Mouse (Mus musculus) C3H10T1/2 (cell line): ENCODE measurements around the gene Pfn1. TPM values are rescaled to one million over a fixed set of nuclear protein-coding genes. Genes with fewer than 3 reads are reported as not detected.

Experiments used
- polyA plus RNA-seq, 2 experiments: library from polyadenylated mRNA; unstranded; fragments of >200 nt; fragmentation: generic; extraction: Trizol; gene quantifications; one replicate each; pipeline ENCODE4 v1.2.1; 2012; ENCODE audit warnings: missing spikeins in 2 of 2

The Pfn1 gene
- 1,000 to 10,000 TPM; 2,430 to 5,299 TPM for polyA plus RNA-seq

DNA sequence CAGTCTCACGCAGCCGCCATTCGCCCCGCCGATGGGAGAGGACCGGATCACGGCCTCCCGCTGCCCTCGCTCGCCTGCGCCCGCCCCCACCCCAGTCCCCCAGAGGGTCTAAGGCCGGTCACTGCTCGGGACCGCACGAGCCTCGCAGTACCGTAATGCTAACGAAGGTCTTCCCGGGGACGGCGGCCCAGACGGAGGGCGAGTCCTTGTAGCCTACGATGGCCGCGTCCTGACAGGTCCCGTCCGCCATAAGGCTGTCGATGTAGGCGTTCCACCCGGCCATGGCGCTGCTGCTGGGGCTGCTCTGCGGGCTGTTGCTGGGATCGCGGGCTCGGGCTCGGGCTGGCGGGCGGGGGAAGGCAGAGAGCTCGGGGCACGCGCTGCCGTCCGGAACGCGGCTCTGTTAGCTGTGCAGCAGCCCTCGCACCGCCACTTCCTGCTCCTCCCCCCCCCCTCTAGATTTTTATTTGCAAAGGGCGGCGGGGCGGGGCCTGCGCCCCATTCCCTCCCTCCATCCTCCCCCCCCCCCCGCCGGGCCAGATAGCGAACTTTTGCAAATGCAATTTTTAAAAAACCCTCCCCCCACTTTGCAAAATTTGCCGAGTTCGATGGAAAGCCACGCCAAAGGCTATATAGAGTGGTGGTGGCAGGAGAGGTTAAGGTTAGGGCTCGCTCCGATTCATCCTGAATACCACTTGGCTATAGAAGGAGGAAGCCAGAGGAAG is at the start of gene Pfn1:
Gene Pfn1, minus strand, starts transcription at position 447 of the 725 bp plus-strand sequence.

DNA sequence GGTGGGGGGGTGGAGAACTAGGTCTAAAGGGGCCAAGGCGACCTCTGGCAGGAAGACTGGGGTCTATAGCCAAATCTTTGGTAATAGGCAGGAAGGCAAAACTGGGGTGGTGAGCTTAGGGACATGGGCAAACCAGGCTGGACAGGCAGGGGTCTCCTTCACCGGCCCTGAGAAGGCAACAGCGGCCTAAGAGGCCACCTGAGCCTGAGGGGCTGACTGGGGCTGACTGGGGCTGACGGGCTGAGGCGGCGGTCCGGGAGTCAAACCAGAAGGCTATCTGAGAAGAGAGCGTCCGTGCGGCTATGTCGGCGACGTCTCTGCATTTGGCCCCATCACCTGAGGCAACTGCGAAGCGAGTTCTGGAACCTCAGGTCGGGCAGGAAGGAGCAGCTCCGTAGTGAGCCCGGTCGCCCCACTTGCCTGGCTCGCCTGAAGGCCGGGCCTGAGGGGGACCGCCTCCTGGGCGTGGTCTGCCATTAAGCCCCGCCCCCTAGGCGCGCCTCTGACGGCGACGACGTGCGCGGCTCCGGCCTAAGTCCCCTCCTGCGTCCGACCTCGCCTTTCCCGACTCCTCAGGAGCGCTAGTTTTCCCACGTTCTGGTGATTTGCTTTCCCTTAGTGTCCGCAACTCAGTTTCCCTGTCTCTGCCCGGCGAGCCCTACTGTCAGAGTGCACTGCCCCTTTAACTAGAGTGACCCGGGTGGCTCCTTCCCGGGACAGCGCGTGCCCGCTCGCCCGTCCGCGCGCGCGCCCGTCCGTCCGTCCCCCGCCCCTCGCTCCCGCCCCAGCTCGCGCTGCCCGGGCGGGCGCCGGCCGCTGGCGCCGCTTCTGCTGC is 45.5 kb upstream of the Pfn1 start, which contains the start of the genes Inca1 and Kif1c:
Gene Inca1, minus strand, starts transcription at position 434 of the 835 bp plus-strand sequence.
Gene Kif1c, plus strand, starts transcription at position 827 of the 835 bp plus-strand sequence.

DNA sequence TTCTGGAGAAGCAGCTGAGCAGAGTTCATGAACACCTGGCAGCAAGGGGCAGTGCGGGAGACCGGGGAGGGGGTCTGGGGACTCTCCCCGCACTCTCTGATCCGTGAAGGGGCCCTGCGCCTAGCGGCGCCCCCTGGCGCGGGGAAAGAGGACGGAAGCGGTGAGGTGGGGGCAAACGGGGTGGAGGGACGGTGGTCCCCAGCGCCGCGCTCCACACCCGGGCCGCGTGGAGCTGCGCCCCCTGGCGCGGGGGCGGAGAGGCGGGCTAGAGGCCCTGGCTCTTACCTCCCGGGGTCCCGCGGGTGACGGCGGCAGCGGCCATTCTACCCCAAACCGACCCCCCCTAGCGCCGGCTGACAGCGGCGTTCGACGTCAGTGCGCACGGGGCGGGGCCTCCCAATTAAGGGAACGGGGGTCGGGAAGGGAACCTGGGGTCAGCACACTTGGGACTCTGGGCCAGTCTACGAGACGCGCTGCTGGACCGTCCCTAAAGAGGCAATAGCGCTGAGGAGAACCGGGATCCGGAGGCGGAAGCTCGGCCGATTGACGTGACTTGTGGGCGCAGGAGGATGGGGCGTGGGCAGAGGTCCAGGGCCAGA is 33.3 kb upstream of the Pfn1 start, which contains the start of gene Camta2:
Gene Camta2, minus strand, starts transcription at position 505 of the 599 bp plus-strand sequence.

DNA sequence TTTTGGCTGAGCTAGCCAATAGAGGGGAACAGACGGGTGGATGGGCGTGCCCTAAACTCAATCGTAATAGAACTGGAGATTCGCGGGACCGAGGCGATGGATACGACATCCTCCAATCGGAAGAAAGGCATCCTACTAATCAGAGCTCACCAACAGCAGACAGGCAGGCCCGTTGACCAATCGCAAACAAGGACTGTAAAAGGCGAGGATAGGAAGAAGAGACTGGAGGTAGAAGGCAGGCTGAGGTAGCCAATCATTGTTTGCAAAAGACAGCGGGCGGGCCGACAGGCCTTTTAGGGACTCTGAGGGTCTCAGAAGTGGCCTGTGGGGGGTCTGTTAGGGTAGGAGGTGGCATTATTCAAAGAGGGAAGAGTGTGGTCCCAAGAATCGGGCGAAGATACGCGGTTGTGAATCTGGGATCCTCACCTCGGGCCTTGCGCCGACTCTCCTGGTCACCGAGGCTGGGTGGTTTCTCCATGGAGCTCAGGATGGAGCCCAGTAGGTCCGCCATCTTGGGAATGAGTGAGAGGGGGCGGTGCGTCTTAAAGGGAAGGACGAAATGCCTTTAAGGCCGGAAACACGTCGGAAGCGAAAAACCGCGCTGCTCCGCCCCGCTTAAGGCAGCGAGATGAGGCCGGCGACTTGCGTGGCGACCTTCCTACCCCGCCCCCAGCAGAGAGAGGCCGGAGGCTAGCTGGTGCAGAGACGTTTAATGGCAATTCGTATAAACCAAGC is 14.5 kb upstream of the Pfn1 start, which contains the start of gene Spag7:
Gene Spag7, minus strand, starts transcription at position 646 of the 735 bp plus-strand sequence.

DNA sequence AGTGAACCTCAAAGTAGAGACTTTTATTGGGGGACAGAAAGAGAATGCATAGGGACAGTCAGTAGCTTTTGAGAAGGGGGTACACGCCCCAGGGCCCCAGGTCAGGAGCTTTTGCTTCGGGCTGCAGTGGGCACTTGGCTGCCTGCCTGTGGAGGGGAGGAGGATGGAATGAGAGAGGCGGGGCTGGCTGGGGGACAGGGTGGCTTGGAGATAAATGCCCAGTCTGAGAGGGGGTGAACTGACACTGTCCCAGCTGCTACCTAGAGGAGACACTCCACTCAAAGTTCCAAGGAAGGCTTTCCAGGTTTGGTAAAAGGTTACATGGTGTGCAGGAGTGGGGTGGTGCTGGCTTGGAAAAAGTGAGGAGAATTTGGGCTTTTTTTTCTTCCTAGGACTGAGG is 2.5 kb upstream of the Pfn1 start, which contains the start of gene Eno3:
Gene Eno3, plus strand, starts transcription at position 239 of the 400 bp plus-strand sequence.

DNA sequence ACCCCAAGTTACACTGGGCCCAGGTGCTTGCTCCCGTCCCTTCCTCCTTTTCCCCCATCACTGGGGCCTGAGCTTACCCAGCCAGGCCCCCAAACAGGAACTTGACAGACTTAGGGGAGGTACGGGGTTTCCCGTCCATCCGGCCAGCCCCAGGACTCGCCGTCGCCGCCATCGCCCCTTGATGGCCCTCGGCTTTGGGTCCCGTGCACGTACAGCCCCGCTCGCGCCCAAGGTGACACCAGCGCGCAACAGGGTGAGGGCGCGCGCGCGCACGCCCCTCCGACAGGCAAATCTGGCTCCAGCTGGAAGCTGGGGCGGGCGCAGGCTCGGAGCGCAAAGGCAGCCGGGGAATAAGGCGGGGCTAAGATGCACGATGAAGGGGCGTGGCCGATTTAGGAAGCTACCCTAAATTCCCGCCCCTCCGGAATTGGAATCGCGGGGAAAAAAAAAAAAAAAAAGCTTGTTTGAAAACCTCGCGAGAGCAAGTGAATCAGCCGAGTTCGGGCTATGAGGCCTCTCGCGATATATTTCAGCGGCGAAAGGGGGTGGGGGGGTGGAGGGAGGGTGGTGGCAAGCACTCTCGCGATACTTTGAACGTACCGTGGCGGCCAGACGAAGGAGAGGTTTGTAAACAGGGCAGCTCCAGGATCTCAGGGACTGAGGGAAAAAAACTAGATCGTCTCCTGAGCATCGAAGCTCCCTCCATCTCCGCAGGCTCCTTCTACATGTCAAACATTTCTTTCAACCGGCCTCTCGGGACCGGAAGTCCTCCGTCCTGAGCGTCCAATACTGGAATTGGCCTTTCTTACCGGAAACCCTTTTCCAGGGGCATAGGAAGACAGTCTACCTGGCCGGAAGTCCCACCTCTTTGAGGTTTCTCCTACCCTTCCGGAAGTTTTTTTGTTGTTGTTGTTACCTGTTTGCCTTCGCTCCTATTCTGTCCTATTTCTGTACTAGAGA is 7.5 kb downstream of the Pfn1 start, which contains the start of the genes Rnf167 and Slc25a11:
Gene Rnf167, plus strand, starts transcription at position 545 of the 960 bp plus-strand sequence.
Gene Slc25a11, minus strand, starts transcription at position 789 of the 960 bp plus-strand sequence.

GRCm38 (mm10) chr11:70638714-70639278 is 15.6 kb downstream of the Pfn1 start, which contains the start of gene Gp1ba:
TSS of gene Gp1ba (plus strand) at chr11:70639122.

GRCm38 (mm10) chr11:70619101-70619500 is 35.3 kb downstream of the Pfn1 start, which contains the start of gene Chrne:
TSS of gene Chrne (minus strand) at chr11:70619216.

DNA sequence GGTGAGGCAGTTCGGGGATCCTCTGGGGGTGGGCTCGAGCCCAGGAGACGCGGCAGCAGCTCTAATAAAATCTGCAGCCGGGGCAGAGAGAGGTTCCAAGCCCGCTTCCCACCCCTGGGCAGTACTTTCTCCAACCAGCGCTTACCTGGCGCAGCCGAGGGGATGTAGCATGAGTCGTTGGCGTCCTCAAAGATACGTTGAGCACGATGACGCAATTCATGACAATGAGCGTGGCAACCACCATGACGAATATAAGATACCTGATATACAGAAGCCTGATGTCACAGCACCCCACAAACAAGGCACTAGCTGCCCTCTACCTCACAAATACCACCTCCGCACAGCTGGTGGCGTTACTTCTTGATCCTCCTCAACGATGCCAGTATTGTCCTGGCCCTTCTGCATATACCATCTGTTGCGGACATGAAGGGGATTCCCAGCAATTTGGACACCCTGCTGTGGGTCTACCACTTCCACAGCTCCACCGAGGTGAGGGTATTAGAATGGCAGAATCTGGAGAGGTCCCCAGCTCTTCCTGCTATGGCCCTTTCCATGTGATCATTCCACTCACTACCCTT is 38.8 kb downstream of the Pfn1 start, which contains the start of gene 4930544D05Rik:
Gene 4930544D05Rik, plus strand, starts transcription at position 333 of the 578 bp plus-strand sequence.

Other genes starting within 250 kb of the Pfn1 start
- 10 to 100 TPM; 31.0 to 47.5 TPM for gene Pelp1, start 244.6 kb downstream of the Pfn1 start, polyA plus RNA-seq
- 10 to 100 TPM; 24.4 to 35.9 TPM for gene Arrb2, start 222.0 kb downstream of the Pfn1 start, polyA plus RNA-seq
- gene Med11, start 202.7 kb downstream of the Pfn1 start, polyA plus RNA-seq = 10 to 100 TPM; 60.7 to 61.7 TPM
- under 1 TPM; 0.05 to 0.08 TPM for gene Zmynd15, start 195.2 kb downstream of the Pfn1 start, polyA plus RNA-seq
- under 1 TPM; 0.04 to 0.19 TPM for gene Cxcl16, start 194.7 kb downstream of the Pfn1 start, polyA plus RNA-seq
- not detected for gene Tm4sf5, start 149.4 kb downstream of the Pfn1 start, polyA plus RNA-seq
- not detected for gene Vmo1, start 140.0 kb downstream of the Pfn1 start, polyA plus RNA-seq
- not detected for gene Gltpd2, start 135.4 kb downstream of the Pfn1 start, polyA plus RNA-seq
- gene Psmb6, start 129.3 kb downstream of the Pfn1 start, polyA plus RNA-seq = 1,000 to 10,000 TPM in 1 of 2 experiments, 100 to 1,000 TPM in 1; 562 to 1,060 TPM
- not detected for gene Gm40193, start 121.7 kb downstream of the Pfn1 start, polyA plus RNA-seq
- 10 to 100 TPM in 1 of 2 experiments, 1 to 10 TPM in 1; 7.9 to 23.3 TPM for gene Pld2, start 114.6 kb downstream of the Pfn1 start, polyA plus RNA-seq
- 10 to 100 TPM; 12.7 to 36.0 TPM for gene Mink1, start 91.8 kb downstream of the Pfn1 start, polyA plus RNA-seq
- gene 4930544D05Rik, start 38.8 kb downstream of the Pfn1 start, polyA plus RNA-seq = not detected
- not detected for gene Chrne, start 35.4 kb downstream of the Pfn1 start, polyA plus RNA-seq
- gene Gp1ba, start 15.5 kb downstream of the Pfn1 start, polyA plus RNA-seq = under 1 TPM; 0.05 to 0.72 TPM
- gene Rnf167, start 7.4 kb downstream of the Pfn1 start, polyA plus RNA-seq = 10 to 100 TPM; 10.2 to 50.0 TPM
- 100 to 1,000 TPM; 104 to 176 TPM for gene Slc25a11, start 7.2 kb downstream of the Pfn1 start, polyA plus RNA-seq
- gene Eno3, start 2.6 kb upstream of the Pfn1 start, polyA plus RNA-seq = 100 to 1,000 TPM in 1 of 2 experiments, 10 to 100 TPM in 1; 53.8 to 231 TPM
- 10 to 100 TPM; 22.6 to 90.3 TPM for gene Spag7, start 14.8 kb upstream of the Pfn1 start, polyA plus RNA-seq
- gene Camta2, start 33.5 kb upstream of the Pfn1 start, polyA plus RNA-seq = 10 to 100 TPM in 1 of 2 experiments, 1 to 10 TPM in 1; 5.0 to 21.0 TPM
- gene Inca1, start 45.5 kb upstream of the Pfn1 start, polyA plus RNA-seq = 1 to 10 TPM; 1.7 to 8.8 TPM
- 10 to 100 TPM; 64.8 to 73.5 TPM for gene Kif1c, start 45.9 kb upstream of the Pfn1 start, polyA plus RNA-seq
- 1 to 10 TPM in 1 of 2 experiments, under 1 TPM in 1; 0.25 to 1.1 TPM for gene Zfp3, start 109.6 kb upstream of the Pfn1 start, polyA plus RNA-seq
- gene Scimp, start 157.9 kb upstream of the Pfn1 start, polyA plus RNA-seq = not detected
- gene Rabep1, start 190.1 kb upstream of the Pfn1 start, polyA plus RNA-seq = 1 to 10 TPM; 2.9 to 8.3 TPM